ENCODE assay signal across 13 mouse cellular contexts in genomic region chr1:138715162-138715561, GRCm38 (mm10).
A peak's percentile ranks its signal among the peaks of the same experiment; 100 is the strongest.
DNase-seq lines count a peak whose midpoint lies in the region; ATAC-seq and TF ChIP-seq lines count a peak whose summit lies in the region.
"Had no signal": no experiment of that assay in that cellular context is flagged by ENCODE, and none has a peak within 500 bp of the region (broad histone marks: within the 10 kb centered on the region; RNA-seq: fewer than 3 reads in every experiment).

No protein-coding gene starts in this region.

- no peak for DNase-seq in kidney, postnatal 0 days (ENCODE audit: low spot score)
- no peak for DNase-seq in kidney, adult 18-20 months
- DNase-seq in 416B (ENCODE audit: low read depth) (peak; percentile 18), ES-CJ7 (ENCODE audit: low read depth, low spot score) (peak; percentile 13)
- DNase-seq in cerebellum, adult 9-10 months = no peak
- DNase-seq in hindbrain, embryonic 11.5 days (ENCODE audit: low spot score) = no peak
- DNase-seq: kidney, postnatal 10 days; left cerebral cortex, postnatal 4 days; lung, adult 18-20 months had no signal

- ATAC-seq in kidney, postnatal 0 days (replicated peaks; ENCODE audit: low FRiP score, low read depth) = no peak
- peak; percentile 56 for ATAC-seq in inflammation-experienced regulatory T-cells, adult 6 months
- ATAC-seq in frontal cortex, adult (ENCODE audit: low TSS enrichment) = no peak
- no peak for ATAC-seq in hindbrain, embryonic 11.5 days (ENCODE audit: low FRiP score)

- no peak overlapping the region for H3K9ac ChIP-seq in kidney, postnatal 0 days (ENCODE audit: low read depth, low read length)
- H3K9ac ChIP-seq in hindbrain, embryonic 11.5 days (ENCODE audit: low read depth, low read length) = no peak overlapping the region
- H3K9ac ChIP-seq: embryonic facial prominence, embryonic 13.5 days had no signal

- H3K27me3 ChIP-seq in kidney, postnatal 0 days (ENCODE audit: insufficient read depth, low read length) = no peaks in the 10 kb centered on the region
- H3K27me3 ChIP-seq in hindbrain, embryonic 11.5 days (ENCODE audit: control insufficient read depth, insufficient read depth, low read length) = no peaks in the 10 kb centered on the region
- H3K27me3 ChIP-seq: embryonic facial prominence, embryonic 13.5 days had no signal

- no peaks in the 10 kb centered on the region for H3K9me3 ChIP-seq in kidney, postnatal 0 days (replicated peaks; ENCODE audit: low read length)
- no peaks in the 10 kb centered on the region for H3K9me3 ChIP-seq in hindbrain, embryonic 11.5 days (ENCODE audit: control insufficient read depth, low read length)
- H3K9me3 ChIP-seq: embryonic facial prominence, embryonic 13.5 days; heart, embryonic 10.5 days had no signal

- H3K4me2 ChIP-seq in kidney, postnatal 0 days (ENCODE audit: low read length) = no peak overlapping the region
- no peak overlapping the region for H3K4me2 ChIP-seq in hindbrain, embryonic 11.5 days (replicated peaks; ENCODE audit: low read depth, low read length)
- H3K4me2 ChIP-seq: embryonic facial prominence, embryonic 13.5 days had no signal

- peak; percentile 30; the same call in 1 of the 2 replicates for TF ChIP-seq CTCF in kidney, postnatal 0 days (IDR thresholded peaks at IDR 0.05; ENCODE audit: low read depth)

- H3K4me1 ChIP-seq in kidney, postnatal 0 days (replicated peaks; ENCODE audit: insufficient read depth, low read length) = no peaks in the 10 kb centered on the region
- H3K4me1 ChIP-seq in hindbrain, embryonic 11.5 days (replicated peaks; ENCODE audit: control insufficient read depth, insufficient read depth, low read length) = no peaks in the 10 kb centered on the region
- H3K4me1 ChIP-seq: embryonic facial prominence, embryonic 13.5 days; heart, embryonic 10.5 days had no signal

- no peak overlapping the region for H3K4me3 ChIP-seq in kidney, postnatal 0 days (replicated peaks; ENCODE audit: low read depth, low read length)
- no peak overlapping the region for H3K4me3 ChIP-seq in hindbrain, embryonic 11.5 days (ENCODE audit: low read depth, low read length)
- H3K4me3 ChIP-seq: embryonic facial prominence, embryonic 13.5 days; heart, embryonic 10.5 days had no signal

- H3K36me3 ChIP-seq in kidney, postnatal 0 days (ENCODE audit: insufficient read depth, low read length) = no peaks in the 10 kb centered on the region
- no peaks in the 10 kb centered on the region for H3K36me3 ChIP-seq in hindbrain, embryonic 11.5 days (ENCODE audit: control insufficient read depth, insufficient read depth, low read length)
- H3K36me3 ChIP-seq: embryonic facial prominence, embryonic 13.5 days; heart, embryonic 10.5 days had no signal

- no peak overlapping the region for H3K27ac ChIP-seq in kidney, postnatal 0 days
- no peak overlapping the region for H3K27ac ChIP-seq in hindbrain, embryonic 11.5 days (ENCODE audit: low read depth, low read length)
- H3K27ac ChIP-seq: embryonic facial prominence, embryonic 13.5 days; heart, embryonic 10.5 days had no signal

- WGBS in kidney, postnatal 0 days = 74% methylated on average over 3 of the region's 3 CpGs
- WGBS in hindbrain, embryonic 11.5 days = 79% methylated on average over 3 of the region's 3 CpGs

Comparison
In these comparisons a context has a peak if more than half of its experiments do, and no peak if none do; other contexts are left out.
1. DNase-seq: peak in 416B (single experiment) and ES-CJ7 (single experiment); none in kidney, postnatal 0 days (single experiment), kidney, adult 18-20 months (single experiment), cerebellum, adult 9-10 months (single experiment) and hindbrain, embryonic 11.5 days (single experiment).